Mouse (Mus musculus): Measurements from ENCODE around the gene Ly6g6f.

GRCm38 (mm10) chr17:35094475-35095365, 9.3 kb upstream of the Ly6g6f start:
- TF ChIP-seq CTCF (IDR thresholded peaks at IDR 0.05; ENCODE audit: borderline replicate concordance, insufficient read depth, low read length) (no peak), POLR2A (IDR thresholded peaks at IDR 0.05; ENCODE audit: low read depth, low read length) (no peak)
